Mouse (Mus musculus) kidney, embryonic 14.5 days (tissue): ENCODE data around the gene Zc3h10. TPM values are rescaled to one million over a fixed set of nuclear protein-coding genes. Genes with fewer than 3 reads are reported as not detected.
"Not testable (repeated sequence)": the region's sequence is repeated elsewhere in the genome, so short reads cannot be mapped to it uniquely, and the experiment has no call there.

Experiments used
- ATAC-seq: fragments of 200-750 bp; cut with Nextera tagmentation; 2 replicates; pipeline ENCODE4 v1.8.0; 2017; ENCODE audit warnings: moderate number of reproducible peaks, mild to moderate bottlenecking, moderate TSS enrichment, moderate library complexity; ENCODE audit not compliant: low FRiP score, low TSS enrichment
- H3K27ac ChIP-seq: fragments of 300-500 bp; sonication (generic); 2 replicates; pipeline ENCODE4 v1.5.1; 2014; ENCODE audit warnings: low read depth, mild to moderate bottlenecking, low read length, moderate library complexity, mixed read lengths
- H3K27me3 ChIP-seq: fragments of 300-500 bp; sonication (generic); 2 replicates; pipeline ENCODE4 v1.6.1; 2014; ENCODE audit warnings: mild to moderate bottlenecking, low read length; ENCODE audit not compliant: control insufficient read depth, insufficient read depth
- H3K36me3 ChIP-seq: fragments of 300-500 bp; sonication (generic); 2 replicates; pipeline ENCODE4 v1.6.1; 2014; ENCODE audit warnings: low read length, mixed read lengths; ENCODE audit not compliant: control insufficient read depth, insufficient read depth
- H3K4me1 ChIP-seq: fragments of 300-500 bp; sonication (generic); 2 replicates; pipeline ENCODE4 v1.6.1; 2014; ENCODE audit warnings: low read length, mixed read lengths; ENCODE audit not compliant: control insufficient read depth, insufficient read depth
- H3K4me2 ChIP-seq: fragments of 300-500 bp; sonication (generic); replicated peaks from 2 replicates; pipeline ENCODE4 v1.6.1; 2014; ENCODE audit warnings: low read depth, mild to moderate bottlenecking, low read length
- H3K4me3 ChIP-seq: fragments of 300-500 bp; sonication (generic); 2 replicates; pipeline ENCODE4 v1.5.1; 2014; ENCODE audit warnings: mild to moderate bottlenecking, low read length
- H3K9ac ChIP-seq: fragments of 300-500 bp; sonication (generic); 2 replicates; pipeline ENCODE4 v1.6.1; 2014; ENCODE audit warnings: low read depth, mild to moderate bottlenecking, low read length, moderate library complexity
- H3K9me3 ChIP-seq: fragments of 300-500 bp; sonication (generic); 2 replicates; pipeline ENCODE4 v1.6.1; 2016; ENCODE audit warnings: low read length; ENCODE audit not compliant: control insufficient read depth
- WGBS: fragments of 180-500 bp; shearing (Covaris S2); extraction: QIAGEN DNeasy Blood & Tissue Kit; methylation state at CpG from one replicate; pipeline ENCODE4 v1.1.7; 2014; 5-methylcytosine and 5-hydroxymethylcytosine counted together
- polyA plus RNA-seq: library from polyadenylated mRNA; unstranded; fragments of >200 nt; fragmentation: Nextera tagmentation; extraction: Ambion mirVana; gene quantifications from 2 replicates; pipeline ENCODE4 v1.2.1, GENCODE M21; 2014

The Zc3h10 gene
- polyA plus RNA-seq, 1 experiment from 2014 or later, result 13.5 TPM

- peaks cover 28% of the 10 kb centered on the region for H3K36me3 ChIP-seq
- H3K27ac ChIP-seq, result peak overlapping the region; percentile 99
- not testable (repeated sequence) for H3K9me3 ChIP-seq, ATAC-seq, H3K27me3 ChIP-seq, H3K4me1 ChIP-seq
- peak overlapping the region; percentile 80 for H3K4me2 ChIP-seq
- H3K9ac ChIP-seq, result peak overlapping the region; percentile 86
- peak overlapping the region; percentile 78 for H3K4me3 ChIP-seq
- under 1% methylated on average over 27 of the region's 30 CpGs for WGBS
These were observed 647 bp upstream of the Zc3h10 start for GRCm38 (mm10) chr10:128548051-128548791.

DNA sequence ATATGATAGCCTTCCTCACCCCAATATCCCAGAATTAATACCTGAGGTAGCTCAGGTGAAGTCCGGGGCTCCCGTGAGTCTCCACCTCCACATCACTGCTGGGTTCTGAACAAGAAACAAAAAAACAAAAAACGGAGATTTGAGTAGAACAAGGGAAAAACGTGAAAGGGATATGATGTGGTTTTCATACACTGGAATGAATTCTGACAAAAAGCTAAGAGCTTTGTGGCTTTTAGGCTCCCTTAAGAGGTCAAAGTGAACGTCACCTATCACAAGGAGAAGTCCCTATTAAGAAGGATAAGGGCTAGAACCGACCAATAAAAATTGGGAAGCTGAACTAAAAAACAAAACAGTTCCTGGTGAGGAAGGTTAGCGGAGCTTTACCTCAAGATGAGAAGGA is 787 bp downstream of the Zc3h10 start:
- Histone ChIP-seq H3K9ac (peak overlapping the region; percentile 67), H3K4me1 (peaks cover 10% of the 10 kb centered on the region; the same call in 1 of the 2 replicates), H3K36me3 (peaks cover 38% of the 10 kb centered on the region), H3K4me3 (peak overlapping the region; percentile 78), H3K4me2 (peak overlapping the region; percentile 80), H3K27ac (peak overlapping the region; percentile 92), H3K27me3 (no peaks in the 10 kb centered on the region), H3K9me3 (no peaks in the 10 kb centered on the region)
- no peak for ATAC-seq
- WGBS, result 29% methylated on average over 7 of the region's 7 CpGs

GRCm38 (mm10) chr10:128546361-128546760 is 1.2 kb downstream of the Zc3h10 start:
- Histone ChIP-seq H3K4me1 (peaks cover 10% of the 10 kb centered on the region; the same call in 1 of the 2 replicates), H3K9me3 (no peaks in the 10 kb centered on the region), H3K4me2 (peak overlapping the region; percentile 80), H3K36me3 (peaks cover 38% of the 10 kb centered on the region), H3K9ac (peak overlapping the region; percentile 67; the same call in 1 of the 2 replicates), H3K27ac (peak overlapping the region; percentile 92; the same call in 1 of the 2 replicates), H3K27me3 (no peaks in the 10 kb centered on the region), H3K4me3 (peak overlapping the region; percentile 78)
- WGBS, result 14% methylated on average over 4 of the region's 4 CpGs
- no peak for ATAC-seq

DNA sequence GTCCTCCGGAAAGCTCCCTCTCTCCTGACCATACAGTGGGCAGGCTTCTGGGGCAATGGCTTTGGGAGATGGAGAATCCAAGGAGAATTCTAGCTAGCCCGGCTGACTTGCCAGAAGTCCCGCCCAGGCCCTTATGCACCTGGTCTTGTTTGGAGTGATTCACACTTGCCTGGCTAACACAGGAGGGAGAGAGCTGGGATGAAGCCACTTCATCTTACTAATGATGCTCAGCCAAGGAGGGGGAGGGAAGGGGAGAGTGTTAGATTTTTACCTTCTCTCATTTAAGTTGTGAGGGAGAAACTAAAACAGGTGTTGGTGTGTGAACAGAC is 2.0 kb downstream of the Zc3h10 start:
- Histone ChIP-seq H3K27ac (no peak overlapping the region), H3K9me3 (no peaks in the 10 kb centered on the region), H3K4me2 (no peak overlapping the region), H3K36me3 (peaks cover 38% of the 10 kb centered on the region), H3K9ac (no peak overlapping the region), H3K27me3 (no peaks in the 10 kb centered on the region), H3K4me3 (no peak overlapping the region), H3K4me1 (peaks cover 10% of the 10 kb centered on the region; the same call in 1 of the 2 replicates)
- no peak for ATAC-seq
- 89% methylated on average over 3 of the region's 3 CpGs for WGBS

DNA sequence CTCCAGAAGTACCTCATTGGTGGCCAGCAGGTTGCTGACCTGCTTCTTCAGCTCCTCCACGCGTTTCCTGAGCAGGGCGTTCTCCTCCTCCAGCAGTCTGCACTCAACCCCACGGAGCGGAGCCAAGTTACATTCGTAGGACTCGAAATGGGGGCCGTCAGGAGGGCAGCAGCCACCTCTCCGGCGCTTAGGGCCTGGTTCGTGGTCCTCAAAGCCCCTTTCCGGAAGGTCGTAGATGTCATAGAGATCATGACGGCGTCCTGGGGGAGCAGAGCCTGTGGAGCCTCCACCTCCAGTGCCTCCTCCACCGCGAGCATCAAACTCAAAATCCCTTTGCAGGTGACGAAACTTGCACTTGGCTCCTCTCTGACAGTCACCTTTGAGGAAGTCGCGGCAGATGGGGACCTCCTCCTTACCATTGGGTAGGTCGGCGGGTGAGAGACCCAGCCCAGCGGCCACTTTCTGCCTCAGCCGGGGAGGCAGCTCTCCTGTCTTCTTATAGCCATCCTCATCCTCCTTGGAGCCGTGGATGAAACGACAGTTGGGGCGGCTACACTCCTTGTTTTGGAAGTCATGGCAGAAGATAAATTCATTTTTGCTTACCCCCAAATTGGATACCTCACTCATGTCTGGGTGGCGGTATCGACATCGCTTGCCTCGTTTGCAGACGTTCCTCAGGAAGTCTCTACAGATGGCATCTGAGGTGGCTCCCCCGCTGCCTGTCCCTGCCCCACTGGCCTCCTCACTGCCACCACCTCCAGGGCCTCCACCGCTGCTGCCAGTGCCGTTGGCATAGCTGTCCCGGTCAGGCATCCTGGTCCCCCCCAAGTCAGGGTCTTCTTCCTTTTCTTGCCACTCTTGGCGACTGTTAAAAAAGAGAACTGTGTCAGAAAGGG is 2.7 kb downstream of the Zc3h10 start:
- WGBS, result 95% methylated on average over 37 of the region's 37 CpGs
- Histone ChIP-seq H3K4me1 (peaks cover 10% of the 10 kb centered on the region; the same call in 1 of the 2 replicates), H3K27me3 (no peaks in the 10 kb centered on the region), H3K9ac (no peak overlapping the region), H3K4me2 (no peak overlapping the region), H3K36me3 (peaks cover 38% of the 10 kb centered on the region), H3K27ac (no peak overlapping the region), H3K9me3 (no peaks in the 10 kb centered on the region), H3K4me3 (no peak overlapping the region)
- no peak for ATAC-seq

DNA sequence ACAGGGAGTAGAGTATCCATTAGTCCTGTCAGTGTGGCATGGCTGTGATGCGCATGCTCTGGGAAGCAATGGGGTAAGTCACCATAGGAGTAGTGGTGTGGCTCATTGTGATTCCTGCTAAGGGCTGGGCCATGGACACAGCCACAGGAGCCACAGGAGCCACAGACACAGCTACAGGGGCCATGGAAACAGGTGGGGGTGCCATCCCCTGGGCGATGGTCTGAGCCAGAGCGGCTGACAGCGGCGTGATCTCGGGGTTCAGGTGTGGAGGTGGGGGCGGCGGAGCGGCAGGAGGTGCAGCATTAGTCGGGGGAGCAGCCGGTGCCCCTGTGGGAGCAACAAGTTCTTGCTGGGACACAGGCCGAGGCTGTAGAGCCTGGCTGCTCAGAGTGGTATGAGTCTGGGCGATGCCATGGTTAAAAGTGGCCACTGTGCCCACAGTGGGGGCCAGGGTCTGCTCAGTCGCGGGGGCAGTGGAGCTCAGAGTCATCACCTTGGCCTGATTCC is 3.4 kb downstream of the Zc3h10 start:
- H3K36me3 ChIP-seq, result peaks cover 38% of the 10 kb centered on the region
- H3K27me3 ChIP-seq, result no peaks in the 10 kb centered on the region
- H3K9me3 ChIP-seq, result no peaks in the 10 kb centered on the region
- H3K4me2 ChIP-seq, result no peak overlapping the region
- H3K4me3 ChIP-seq, result no peak overlapping the region
- H3K4me1 ChIP-seq, result peaks cover 10% of the 10 kb centered on the region; the same call in 1 of the 2 replicates
- H3K9ac ChIP-seq, result no peak overlapping the region
- WGBS, result 97% methylated on average over 15 of the region's 15 CpGs
- H3K27ac ChIP-seq, result no peak overlapping the region
- no peak for ATAC-seq

GRCm38 (mm10) chr10:128543100-128543499 is 4.5 kb downstream of the Zc3h10 start:
- H3K36me3 ChIP-seq, result peaks cover 38% of the 10 kb centered on the region
- H3K9me3 ChIP-seq, result no peaks in the 10 kb centered on the region

GRCm38 (mm10) chr10:128538340-128538870 is 9.2 kb downstream of the Zc3h10 start:
- no peak overlapping the region for H3K4me3 ChIP-seq
- no peak overlapping the region for H3K4me2 ChIP-seq
- no peak overlapping the region for H3K9ac ChIP-seq
- 83% methylated on average over 1 of the region's 1 CpGs for WGBS
- no peaks in the 10 kb centered on the region for H3K27me3 ChIP-seq
- no peak for ATAC-seq
- peaks cover 13% of the 10 kb centered on the region for H3K36me3 ChIP-seq
- no peaks in the 10 kb centered on the region for H3K4me1 ChIP-seq
- H3K9me3 ChIP-seq, result no peaks in the 10 kb centered on the region
- no peak overlapping the region for H3K27ac ChIP-seq

More at GRCm38 (mm10) chr10:128543100-128543499, 4.5 kb downstream of the Zc3h10 start:
- Histone ChIP-seq H3K9ac (no peak overlapping the region), H3K4me3 (no peak overlapping the region), H3K4me1 (peaks cover 10% of the 10 kb centered on the region; the same call in 1 of the 2 replicates), H3K27ac (no peak overlapping the region), H3K27me3 (no peaks in the 10 kb centered on the region), H3K4me2 (no peak overlapping the region)
- WGBS, result 79% methylated on average over 2 of the region's 2 CpGs
- ATAC-seq, result no peak
